Mouse (Mus musculus): ENCODE measurements around the gene Rnf5. TPM values are rescaled to one million over a fixed set of nuclear protein-coding genes. Genes with fewer than 3 reads are reported as not detected.

The Rnf5 gene
- polyA plus RNA-seq, 1 experiment from 2014 or later, result 324 TPM

DNA sequence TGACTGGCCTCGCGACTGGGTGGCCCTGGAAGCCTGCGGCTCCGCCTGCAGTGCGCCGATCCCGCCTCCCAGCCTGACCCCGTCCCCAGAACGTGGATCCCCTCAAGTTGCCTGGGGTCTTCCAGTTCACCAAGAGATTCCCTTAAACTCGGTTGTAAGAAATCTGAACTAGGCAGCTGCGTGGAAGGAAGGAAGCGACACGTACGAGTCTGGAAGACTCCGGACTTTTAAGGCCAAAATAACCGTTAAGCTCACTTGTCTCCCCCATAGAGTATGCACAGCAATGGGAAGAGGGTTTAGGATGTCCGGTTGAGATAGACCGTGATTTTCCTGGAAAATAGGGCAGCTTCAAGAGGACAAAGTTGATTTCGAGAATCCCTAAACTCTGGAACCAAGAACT lies 15.7 kb downstream of the Rnf5 start:
- no peak for ATAC-seq
- Histone ChIP-seq H3K9me3 (no peaks in the 10 kb centered on the region), H3K4me3 (replicated peaks) (peak overlapping the region; percentile 63), H3K4me2 (replicated peaks) (peak overlapping the region; percentile 89), H3K4me1 (replicated peaks) (peaks cover 57% of the 10 kb centered on the region), H3K36me3 (no peaks in the 10 kb centered on the region), H3K9ac (replicated peaks) (peak overlapping the region; percentile 93), H3K27ac (peak overlapping the region; percentile 100), H3K27me3 (no peaks in the 10 kb centered on the region)
- 3% methylated on average over 19 of the region's 19 CpGs for WGBS

DNA sequence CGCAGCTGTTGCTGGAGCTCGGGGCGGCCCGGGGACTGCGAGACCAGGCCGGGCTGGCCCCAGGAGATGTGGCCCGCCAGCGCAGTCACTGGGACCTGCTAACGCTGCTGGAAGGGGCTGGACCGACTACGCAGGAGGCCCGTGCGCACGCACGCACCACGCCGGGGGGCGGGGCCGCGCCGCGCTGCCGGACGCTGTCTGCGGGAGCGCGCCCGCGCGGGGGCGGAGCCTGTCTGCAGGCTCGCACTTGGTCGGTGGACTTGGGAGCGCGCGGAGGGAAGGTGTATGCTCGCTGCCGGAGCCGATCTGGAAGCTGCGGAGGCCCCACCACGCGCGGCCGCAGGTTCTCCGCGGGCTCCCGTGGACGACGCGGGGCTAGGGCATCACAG lies 16.1 kb downstream of the Rnf5 start:
- peak overlapping the region; percentile 89 for H3K4me2 ChIP-seq (replicated peaks)
- H3K4me3 ChIP-seq (replicated peaks), result peak overlapping the region; percentile 63
- H3K36me3 ChIP-seq, result no peaks in the 10 kb centered on the region
- H3K9me3 ChIP-seq, result no peaks in the 10 kb centered on the region
- H3K27me3 ChIP-seq, result no peaks in the 10 kb centered on the region
- peak; percentile 87 for ATAC-seq
- WGBS, result under 1% methylated on average over 37 of the region's 50 CpGs
- peak overlapping the region; percentile 93 for H3K9ac ChIP-seq (replicated peaks)
- H3K27ac ChIP-seq, result peak overlapping the region; percentile 100
- peaks cover 54% of the 10 kb centered on the region for H3K4me1 ChIP-seq (replicated peaks)

DNA sequence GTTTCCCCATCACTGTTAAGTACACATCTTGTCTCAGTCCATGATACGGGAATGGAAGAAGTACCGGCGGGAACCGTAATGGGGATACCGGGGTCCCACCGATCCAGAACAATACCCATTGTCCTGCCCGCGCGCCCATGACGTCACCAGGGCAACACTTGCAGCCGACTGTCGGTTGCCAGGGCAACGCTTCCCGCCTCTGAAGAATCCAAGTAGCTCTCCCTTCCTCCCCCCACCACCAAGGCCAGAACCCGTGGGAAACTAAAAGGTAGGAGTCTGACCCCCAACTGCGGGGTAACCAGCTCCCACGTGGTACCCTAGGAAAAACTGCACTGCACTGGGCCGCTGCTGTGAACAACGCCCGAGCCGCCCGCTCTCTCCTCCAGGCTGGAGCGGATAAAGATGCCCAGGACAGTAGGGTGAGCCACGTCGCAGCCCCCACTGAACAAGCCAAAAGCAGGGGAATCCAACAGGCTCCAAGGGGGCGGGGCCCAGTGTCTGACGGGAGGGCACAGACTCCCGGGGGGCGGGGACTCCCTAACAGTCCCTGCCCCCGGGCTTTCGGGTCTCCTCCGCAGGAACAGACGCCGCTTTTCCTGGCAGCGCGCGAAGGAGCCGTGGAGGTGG lies 16.6 kb downstream of the Rnf5 start:
- H3K9ac ChIP-seq (replicated peaks), result peak overlapping the region; percentile 93
- H3K27me3 ChIP-seq, result no peaks in the 10 kb centered on the region
- H3K4me1 ChIP-seq (replicated peaks), result peaks cover 54% of the 10 kb centered on the region
- peak overlapping the region; percentile 100 for H3K27ac ChIP-seq
- H3K4me3 ChIP-seq (replicated peaks), result peak overlapping the region; percentile 63
- peak; percentile 79 for ATAC-seq
- no peaks in the 10 kb centered on the region for H3K9me3 ChIP-seq
- H3K4me2 ChIP-seq (replicated peaks), result peak overlapping the region; percentile 89
- H3K36me3 ChIP-seq, result no peaks in the 10 kb centered on the region
- WGBS, result 0% methylated on average over 37 of the region's 38 CpGs

DNA sequence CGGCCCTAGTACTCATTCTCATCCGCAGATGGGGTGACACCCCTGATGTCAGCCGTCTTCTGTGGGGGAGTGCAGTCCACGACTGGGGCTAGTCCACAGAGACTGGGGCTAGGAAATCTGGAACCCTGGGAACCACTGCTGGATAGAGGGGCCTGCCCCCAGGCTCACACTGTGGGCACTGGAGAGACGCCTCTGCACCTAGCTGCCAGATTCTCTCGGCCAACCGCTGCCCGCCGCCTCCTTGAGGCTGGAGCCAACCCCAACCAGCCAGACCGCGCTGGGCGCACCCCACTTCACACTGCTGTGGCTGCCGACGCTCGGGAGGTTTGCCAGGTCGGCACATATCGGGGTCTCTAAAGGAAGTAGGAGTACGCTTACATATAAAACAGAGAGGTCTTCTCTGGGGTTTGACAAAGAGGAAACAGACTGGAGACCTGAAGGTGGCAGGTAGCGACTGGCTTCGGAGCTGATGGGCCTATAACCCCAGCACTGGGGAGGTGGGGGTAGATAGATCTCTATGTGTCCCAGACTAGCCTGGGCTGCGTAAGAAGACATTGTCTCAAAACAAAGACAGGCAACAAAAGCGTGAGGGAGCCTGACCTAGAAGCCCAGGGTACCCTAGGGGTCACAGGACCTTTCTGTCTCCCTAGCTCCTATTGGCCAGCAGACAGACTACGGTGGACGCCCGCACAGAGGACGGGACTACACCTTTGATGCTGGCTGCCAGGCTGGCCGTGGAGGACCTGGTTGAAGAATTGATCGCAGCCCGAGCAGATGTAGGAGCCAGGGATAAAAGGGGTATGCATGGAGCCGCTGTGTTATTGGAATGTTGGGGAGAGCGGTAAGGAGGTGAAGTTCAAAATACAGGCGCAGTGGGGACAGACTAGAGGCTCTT lies 17.4 kb downstream of the Rnf5 start:
- Histone ChIP-seq H3K9ac (replicated peaks) (peak overlapping the region; percentile 93), H3K9me3 (no peaks in the 10 kb centered on the region), H3K4me3 (replicated peaks) (peak overlapping the region; percentile 63), H3K27me3 (no peaks in the 10 kb centered on the region), H3K4me2 (replicated peaks) (peak overlapping the region; percentile 89), H3K36me3 (no peaks in the 10 kb centered on the region), H3K27ac (peak overlapping the region; percentile 100), H3K4me1 (replicated peaks) (peaks cover 48% of the 10 kb centered on the region)
- WGBS, result 19% methylated on average over 32 of the region's 32 CpGs
- ATAC-seq, result peak; percentile 27

DNA sequence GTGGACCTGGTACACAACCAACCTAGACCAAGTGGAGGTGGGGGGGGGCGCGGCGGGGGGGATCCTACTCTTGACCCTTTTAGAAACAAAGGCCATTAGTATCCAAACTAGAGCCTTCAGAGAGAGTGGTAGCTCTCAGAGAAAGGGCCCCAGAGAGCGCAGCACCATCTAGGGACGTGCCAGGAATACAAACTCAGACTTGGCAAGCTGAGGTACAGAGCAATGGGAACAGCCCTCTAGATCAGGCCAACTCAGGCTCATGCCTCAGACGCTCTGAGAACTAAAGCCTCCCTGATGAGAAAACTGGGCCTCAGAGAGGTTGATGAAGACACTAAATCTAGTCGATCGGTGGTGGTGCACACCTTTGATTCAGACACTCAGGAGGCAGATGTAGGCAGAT lies 18.4 kb downstream of the Rnf5 start:
- no peak for ATAC-seq
- H3K4me1 ChIP-seq (replicated peaks), result peaks cover 38% of the 10 kb centered on the region
- no peak overlapping the region for H3K4me2 ChIP-seq (replicated peaks)
- H3K9ac ChIP-seq (replicated peaks), result no peak overlapping the region
- H3K36me3 ChIP-seq, result no peaks in the 10 kb centered on the region
- H3K9me3 ChIP-seq, result no peaks in the 10 kb centered on the region
- 87% methylated on average over 8 of the region's 8 CpGs for WGBS
- peak overlapping the region; percentile 63; the same call in 1 of the 2 replicates for H3K4me3 ChIP-seq (replicated peaks)
- no peaks in the 10 kb centered on the region for H3K27me3 ChIP-seq
- peak overlapping the region; percentile 100 for H3K27ac ChIP-seq

DNA sequence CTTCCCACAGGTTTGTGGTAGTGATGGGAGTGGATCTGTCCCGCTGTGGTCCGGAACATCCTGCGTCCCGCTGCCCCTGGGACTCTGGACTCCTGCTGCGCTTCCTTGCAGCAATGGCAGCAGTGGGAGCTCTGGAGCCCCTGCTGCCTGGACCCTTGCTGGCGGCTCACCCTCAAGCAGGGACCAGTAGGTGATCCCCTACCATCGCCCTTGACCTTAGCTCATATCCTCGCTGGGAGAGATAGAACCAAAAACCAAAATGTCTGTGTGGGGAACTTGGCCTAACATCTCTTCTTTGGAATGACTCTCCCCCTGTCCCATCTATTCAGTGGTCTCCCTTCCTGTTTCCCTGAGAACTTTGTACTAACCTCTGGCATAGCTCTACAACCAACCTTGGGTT lies 19.7 kb downstream of the Rnf5 start:
- no peaks in the 10 kb centered on the region for H3K36me3 ChIP-seq
- H3K27ac ChIP-seq, result no peak overlapping the region
- WGBS, result 85% methylated on average over 8 of the region's 8 CpGs
- no peak overlapping the region for H3K4me2 ChIP-seq (replicated peaks)
- no peaks in the 10 kb centered on the region for H3K9me3 ChIP-seq
- ATAC-seq, result no peak
- peaks cover 25% of the 10 kb centered on the region for H3K4me1 ChIP-seq (replicated peaks)
- no peak overlapping the region for H3K4me3 ChIP-seq (replicated peaks)
- no peaks in the 10 kb centered on the region for H3K27me3 ChIP-seq
- H3K9ac ChIP-seq (replicated peaks), result no peak overlapping the region

DNA sequence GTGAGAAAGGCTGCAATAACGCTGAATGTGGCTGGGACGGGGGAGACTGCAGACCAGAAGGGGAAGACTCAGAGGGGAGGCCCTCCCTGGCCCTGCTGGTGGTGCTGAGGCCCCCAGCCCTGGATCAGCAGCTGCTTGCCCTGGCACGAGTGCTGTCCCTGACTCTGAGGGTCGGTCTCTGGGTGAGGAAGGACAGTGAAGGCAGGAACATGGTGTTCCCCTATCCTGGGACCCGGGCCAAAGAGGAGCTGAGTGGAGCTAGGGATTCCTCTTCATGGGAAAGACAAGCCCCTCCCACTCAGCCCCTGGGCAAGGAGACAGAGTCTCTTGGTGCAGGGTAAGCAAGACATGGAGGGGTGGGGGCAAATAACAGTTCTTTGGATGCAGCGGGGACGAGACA lies 20.1 kb downstream of the Rnf5 start:
- ATAC-seq, result no peak
- no peaks in the 10 kb centered on the region for H3K9me3 ChIP-seq
- H3K27ac ChIP-seq, result no peak overlapping the region
- H3K36me3 ChIP-seq, result no peaks in the 10 kb centered on the region
- H3K9ac ChIP-seq (replicated peaks), result no peak overlapping the region
- H3K4me2 ChIP-seq (replicated peaks), result no peak overlapping the region
- H3K4me3 ChIP-seq (replicated peaks), result no peak overlapping the region
- H3K4me1 ChIP-seq (replicated peaks), result peaks cover 21% of the 10 kb centered on the region
- WGBS, result 76% methylated on average over 7 of the region's 7 CpGs
- H3K27me3 ChIP-seq, result no peaks in the 10 kb centered on the region

DNA sequence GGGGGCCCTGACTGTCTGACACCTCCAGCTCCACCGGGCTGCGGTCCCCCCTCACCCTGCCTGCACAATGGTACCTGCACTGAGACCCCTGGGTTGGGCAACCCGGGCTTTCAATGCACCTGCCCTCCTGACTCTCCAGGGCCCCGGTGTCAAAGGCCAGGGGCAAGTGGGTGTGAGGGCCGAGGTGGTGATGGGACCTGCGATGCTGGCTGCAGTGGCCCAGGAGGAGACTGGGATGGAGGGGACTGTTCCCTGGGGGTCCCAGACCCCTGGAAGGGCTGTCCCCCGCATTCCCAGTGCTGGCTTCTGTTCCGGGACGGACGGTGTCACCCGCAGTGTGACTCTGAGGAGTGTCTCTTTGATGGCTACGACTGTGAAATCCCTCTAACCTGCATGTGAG lies 21.0 kb downstream of the Rnf5 start:
- peaks cover 14% of the 10 kb centered on the region for H3K4me1 ChIP-seq (replicated peaks)
- 0 out of 2 replicates have a peak overlapping the region, but pooled peaks have one; percentile 1 for H3K9ac ChIP-seq (replicated peaks)
- no peaks in the 10 kb centered on the region for H3K27me3 ChIP-seq
- no peaks in the 10 kb centered on the region for H3K36me3 ChIP-seq
- no peak overlapping the region for H3K4me3 ChIP-seq (replicated peaks)
- H3K9me3 ChIP-seq, result no peaks in the 10 kb centered on the region
- no peak overlapping the region for H3K4me2 ChIP-seq (replicated peaks)
- no peak for ATAC-seq
- no peak overlapping the region for H3K27ac ChIP-seq
- 90% methylated on average over 12 of the region's 12 CpGs for WGBS

DNA sequence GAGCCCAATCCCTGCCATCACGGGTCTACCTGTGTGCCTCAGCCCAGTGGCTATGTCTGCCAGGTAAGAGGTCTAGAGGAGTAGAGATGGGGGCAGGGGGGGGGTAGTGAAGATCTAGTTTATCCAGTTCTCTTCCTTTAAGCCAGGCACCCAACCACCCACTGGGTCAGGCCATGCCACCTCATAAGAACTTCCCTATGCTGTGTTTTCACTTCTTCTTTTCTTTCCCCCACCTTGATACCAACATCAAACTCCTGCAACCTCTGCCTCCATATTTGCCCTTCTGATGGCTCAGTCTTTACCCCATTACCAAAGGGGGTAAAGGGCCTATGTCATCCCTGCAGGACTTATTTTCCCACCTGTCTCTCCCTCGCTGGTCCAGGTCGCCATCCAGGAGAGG lies 25.4 kb downstream of the Rnf5 start:
- Histone ChIP-seq H3K9me3 (no peaks in the 10 kb centered on the region), H3K27me3 (no peaks in the 10 kb centered on the region), H3K4me3 (replicated peaks) (no peak overlapping the region), H3K9ac (replicated peaks) (no peak overlapping the region), H3K27ac (no peak overlapping the region), H3K4me1 (replicated peaks) (no peaks in the 10 kb centered on the region), H3K36me3 (no peaks in the 10 kb centered on the region), H3K4me2 (replicated peaks) (no peak overlapping the region)
- 88% methylated on average over 3 of the region's 3 CpGs for WGBS
- ATAC-seq, result no peak

DNA sequence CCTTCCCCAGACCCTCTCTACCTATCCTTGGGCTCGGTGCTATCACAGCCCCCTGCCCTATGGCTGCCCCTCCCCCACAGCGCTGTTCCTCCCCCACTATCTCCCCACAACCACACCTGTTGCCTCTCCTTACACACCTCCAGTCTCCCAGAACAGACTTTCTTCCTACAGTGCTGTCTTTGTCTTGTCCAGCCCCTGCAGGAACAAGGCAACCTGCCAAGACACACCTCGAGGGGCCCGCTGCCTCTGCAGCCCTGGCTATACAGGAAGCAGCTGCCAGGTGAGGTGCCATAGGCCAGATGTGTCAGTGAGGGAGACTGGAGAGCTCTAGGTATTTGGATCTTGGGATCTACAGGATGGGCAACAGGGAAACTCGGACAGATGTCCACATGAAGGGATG lies 26.9 kb downstream of the Rnf5 start:
- H3K4me3 ChIP-seq (replicated peaks), result no peak overlapping the region
- H3K9me3 ChIP-seq, result no peaks in the 10 kb centered on the region
- H3K4me1 ChIP-seq (replicated peaks), result 0 out of 2 replicates have a peak, but pooled peaks cover 6% of the 10 kb centered on the region
- 71% methylated on average over 5 of the region's 5 CpGs for WGBS
- ATAC-seq, result no peak
- H3K27ac ChIP-seq, result no peak overlapping the region
- no peak overlapping the region for H3K4me2 ChIP-seq (replicated peaks)
- no peaks in the 10 kb centered on the region for H3K36me3 ChIP-seq
- no peaks in the 10 kb centered on the region for H3K27me3 ChIP-seq
- H3K9ac ChIP-seq (replicated peaks), result no peak overlapping the region

DNA sequence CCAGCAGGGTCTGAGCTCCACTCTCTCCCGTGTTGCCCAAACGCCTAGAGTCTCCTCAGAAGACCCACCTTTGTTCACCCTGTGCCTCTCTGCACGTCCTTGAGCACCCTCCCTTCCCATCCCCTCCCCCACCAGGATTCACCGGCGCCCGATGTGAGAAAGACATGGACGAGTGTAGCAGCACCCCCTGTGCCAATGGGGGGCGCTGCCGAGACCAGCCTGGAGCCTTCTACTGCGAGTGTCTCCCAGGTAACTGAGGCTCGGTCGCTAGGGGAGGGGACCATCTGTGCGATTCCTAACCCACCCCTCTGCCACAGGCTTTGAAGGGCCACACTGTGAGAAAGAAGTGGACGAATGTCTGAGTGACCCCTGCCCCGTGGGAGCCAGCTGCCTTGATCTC lies 31.1 kb downstream of the Rnf5 start:
- H3K4me2 ChIP-seq (replicated peaks), result no peak overlapping the region
- no peaks in the 10 kb centered on the region for H3K36me3 ChIP-seq
- 0 out of 2 replicates have a peak, but pooled peaks cover 7% of the 10 kb centered on the region for H3K27me3 ChIP-seq
- WGBS, result 8% methylated on average over 15 of the region's 15 CpGs
- H3K9ac ChIP-seq (replicated peaks), result no peak overlapping the region
- H3K27ac ChIP-seq, result no peak overlapping the region
- no peak for ATAC-seq
- H3K4me1 ChIP-seq (replicated peaks), result 0 out of 2 replicates have a peak, but pooled peaks cover 6% of the 10 kb centered on the region
- H3K9me3 ChIP-seq, result no peaks in the 10 kb centered on the region
- H3K4me3 ChIP-seq (replicated peaks), result no peak overlapping the region

DNA sequence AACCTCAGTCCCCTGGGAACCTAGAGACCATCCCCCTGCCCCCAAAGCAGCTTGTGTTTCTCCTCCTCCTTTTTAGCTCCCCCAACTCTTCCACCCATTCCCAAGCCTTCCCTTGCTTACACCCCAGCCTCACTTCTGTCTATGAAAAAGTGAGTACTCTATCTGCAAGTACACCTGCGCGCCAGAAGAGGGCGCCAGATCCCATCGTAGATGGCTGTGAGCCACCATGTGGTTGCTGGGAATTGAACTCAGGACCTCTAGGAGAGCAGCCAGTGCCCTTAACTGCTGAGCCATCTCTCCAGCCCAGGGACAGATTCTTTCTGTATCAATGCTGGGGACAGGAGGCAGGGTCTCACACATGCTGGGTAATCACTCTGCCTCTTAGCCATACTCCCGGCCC lies 31.6 kb downstream of the Rnf5 start:
- H3K4me1 ChIP-seq (replicated peaks), result 0 out of 2 replicates have a peak, but pooled peaks cover 6% of the 10 kb centered on the region
- no peak overlapping the region for H3K4me2 ChIP-seq (replicated peaks)
- 15% methylated on average over 5 of the region's 5 CpGs for WGBS
- H3K4me3 ChIP-seq (replicated peaks), result no peak overlapping the region
- no peaks in the 10 kb centered on the region for H3K36me3 ChIP-seq
- no peak for ATAC-seq
- H3K27me3 ChIP-seq, result 0 out of 2 replicates have a peak, but pooled peaks cover 10% of the 10 kb centered on the region
- H3K9ac ChIP-seq (replicated peaks), result no peak overlapping the region
- H3K27ac ChIP-seq, result no peak overlapping the region
- no peaks in the 10 kb centered on the region for H3K9me3 ChIP-seq

All from midbrain, embryonic 13.5 days (tissue).